Comparison of ENCODE assay signal across 13 mouse cellular contexts in genomic region chr12:29547755-29548154, GRCm38 (mm10). TPM values are rescaled to one million over a fixed set of nuclear protein-coding genes. Genes with fewer than 3 reads are reported as not detected.
DNase-seq lines count a peak whose midpoint lies in the region; ATAC-seq lines count a peak whose summit lies in the region.
"Had no signal": no experiment of that assay in that cellular context is flagged by ENCODE, and none has a peak within 500 bp of the region (broad histone marks: within the 10 kb centered on the region; RNA-seq: fewer than 3 reads in every experiment).

No protein-coding gene starts in this region.

- H3K27me3 ChIP-seq in midbrain, embryonic 13.5 days = no peaks in the 10 kb centered on the region
- H3K27me3 ChIP-seq in midbrain, embryonic 10.5 days (ENCODE audit: low read depth, poor library complexity, severe bottlenecking) = no peaks in the 10 kb centered on the region
- H3K27me3 ChIP-seq in hindbrain, embryonic 10.5 days (ENCODE audit: insufficient read depth, poor library complexity, severe bottlenecking) = no peaks in the 10 kb centered on the region
- H3K27me3 ChIP-seq in midbrain, embryonic 15.5 days (replicated peaks) = no peaks in the 10 kb centered on the region
- H3K27me3 ChIP-seq: neural tube, embryonic 12.5 days had no signal

- H3K4me3 ChIP-seq in midbrain, embryonic 13.5 days (replicated peaks) = no peak overlapping the region
- no peak overlapping the region for H3K4me3 ChIP-seq in midbrain, embryonic 10.5 days
- no peak overlapping the region for H3K4me3 ChIP-seq in hindbrain, embryonic 10.5 days
- H3K4me3 ChIP-seq in midbrain, embryonic 15.5 days = no peak overlapping the region
- H3K4me3 ChIP-seq: neural tube, embryonic 12.5 days had no signal

- H3K36me3 ChIP-seq in midbrain, embryonic 13.5 days = no peaks in the 10 kb centered on the region
- H3K36me3 ChIP-seq in midbrain, embryonic 10.5 days = no peaks in the 10 kb centered on the region
- H3K36me3 ChIP-seq in hindbrain, embryonic 10.5 days = no peaks in the 10 kb centered on the region
- no peaks in the 10 kb centered on the region for H3K36me3 ChIP-seq in midbrain, embryonic 15.5 days (replicated peaks)
- H3K36me3 ChIP-seq: neural tube, embryonic 12.5 days had no signal

- no peaks in the 10 kb centered on the region for H3K9me3 ChIP-seq in midbrain, embryonic 13.5 days
- no peaks in the 10 kb centered on the region for H3K9me3 ChIP-seq in midbrain, embryonic 10.5 days (replicated peaks)
- no peaks in the 10 kb centered on the region for H3K9me3 ChIP-seq in hindbrain, embryonic 10.5 days
- H3K9me3 ChIP-seq in midbrain, embryonic 15.5 days = no peaks in the 10 kb centered on the region
- H3K9me3 ChIP-seq: neural tube, embryonic 12.5 days had no signal

- peak overlapping the region; percentile 54; the same call in 1 of the 2 replicates for H3K27ac ChIP-seq in midbrain, embryonic 13.5 days
- no peak overlapping the region for H3K27ac ChIP-seq in midbrain, embryonic 10.5 days (replicated peaks)
- peak overlapping the region; percentile 53 for H3K27ac ChIP-seq in hindbrain, embryonic 10.5 days
- H3K27ac ChIP-seq in midbrain, embryonic 15.5 days = peak overlapping the region; percentile 45
- H3K27ac ChIP-seq: neural tube, embryonic 12.5 days had no signal

- H3K4me2 ChIP-seq in midbrain, embryonic 13.5 days (replicated peaks) = 0 out of 2 replicates have a peak overlapping the region, but pooled peaks have one; percentile 0
- H3K4me2 ChIP-seq in midbrain, embryonic 15.5 days = no peak overlapping the region
- H3K4me2 ChIP-seq: neural tube, embryonic 12.5 days had no signal

- 0 out of 2 replicates have a peak, but pooled peaks have one; percentile 45 for ATAC-seq in midbrain, embryonic 13.5 days
- ATAC-seq in midbrain, embryonic 15.5 days (replicated peaks) = peak; percentile 24; the same call in 1 of the 2 replicates

- H3K9ac ChIP-seq in midbrain, embryonic 13.5 days (replicated peaks) = peak overlapping the region; percentile 11; the same call in 1 of the 2 replicates
- no peak overlapping the region for H3K9ac ChIP-seq in midbrain, embryonic 15.5 days
- H3K9ac ChIP-seq: neural tube, embryonic 12.5 days had no signal

- DNase-seq in midbrain, embryonic 10.5 days (ENCODE audit: low spot score) = no peak
- DNase-seq in cerebellum, adult 8-10 months = peak; percentile 77
- DNase-seq in hindbrain, embryonic 10.5 days (ENCODE audit: low spot score) = no peak
- DNase-seq in adrenal gland, postnatal 4 days (ENCODE audit: low spot score in 2 of 2) = no peak
- no peak for DNase-seq in adipocyte (ENCODE audit: low spot score)
- no peak for DNase-seq in kidney, postnatal 36 days
- DNase-seq: kidney, postnatal 4 days; lung, postnatal 4 days had no signal

- H3K4me1 ChIP-seq in midbrain, embryonic 13.5 days (replicated peaks) = peaks cover 39% of the 10 kb centered on the region
- peaks cover 3% of the 10 kb centered on the region; the same call in 1 of the 2 replicates for H3K4me1 ChIP-seq in midbrain, embryonic 10.5 days
- H3K4me1 ChIP-seq in hindbrain, embryonic 10.5 days (replicated peaks) = 0 out of 2 replicates have a peak, but pooled peaks cover 8% of the 10 kb centered on the region
- peaks cover 60% of the 10 kb centered on the region for H3K4me1 ChIP-seq in midbrain, embryonic 15.5 days

- WGBS in midbrain, embryonic 13.5 days = 58% methylated on average over 6 of the region's 6 CpGs
- 79% methylated on average over 6 of the region's 6 CpGs for WGBS in midbrain, embryonic 10.5 days
- WGBS in hindbrain, embryonic 10.5 days = 69% methylated on average over 6 of the region's 6 CpGs
- 44% methylated on average over 6 of the region's 6 CpGs for WGBS in midbrain, embryonic 15.5 days

RNA-seq across cellular contexts. Expression of gene Myt1l, which starts 19.6 kb away (rescaled TPM):
- polyA plus RNA-seq in midbrain, embryonic 13.5 days (2015; fragmentation: Nextera tagmentation; extraction: Ambion mirVana) = 177 and 191 TPM in 2 replicates
- polyA plus RNA-seq in midbrain, embryonic 10.5 days (2016; fragmentation: Nextera tagmentation; extraction: Ambion mirVana) = 2.6 and 9.6 TPM in 2 replicates
- polyA plus RNA-seq in hindbrain, embryonic 10.5 days (2016; fragmentation: Nextera tagmentation; extraction: Ambion mirVana) = 3.5 and 12.1 TPM in 2 replicates
- polyA plus RNA-seq in midbrain, embryonic 15.5 days (2015; fragmentation: Nextera tagmentation; extraction: Ambion mirVana) = 322 and 331 TPM in 2 replicates
- total RNA-seq in adrenal gland, postnatal 4 days (2021) = 1 to 10 TPM; 4.5 to 6.7 TPM
- total RNA-seq: granulocyte monocyte progenitor cell, adult 5-6 weeks; liver, adult 2 months had no signal
- polyA plus RNA-seq: liver, adult 2 months had no signal

Comparison
In these comparisons a context has a peak if more than half of its experiments do, and no peak if none do; other contexts are left out.
1. RNA of gene Myt1l, which starts 19.6 kb away (polyA plus RNA-seq): 322 to 331 TPM in midbrain, embryonic 15.5 days and 177 to 191 TPM in midbrain, embryonic 13.5 days; 3.5 to 12.1 TPM in hindbrain, embryonic 10.5 days and 2.6 to 9.6 TPM in midbrain, embryonic 10.5 days; every median in the first group is over 10 times any median in the second.